Mouse (Mus musculus): ENCODE measurements at regions not wholly inside any gene's neighbourhood (a gene's known extent, or its start where the extent isn't known, plus 50 kb on each side); places are given as distances from the start of the nearest gene placed in this dataset.

- TF ChIP-seq POLR2A (IDR thresholded peaks at IDR 0.05; ENCODE audit: low read depth, low read length): no peak
- TF ChIP-seq CTCF (conservative IDR thresholded peaks at IDR 0.05; ENCODE audit: insufficient read depth, insufficient read length, low read depth, low read length): no peak
Measured at GRCm38 (mm10) chr2:55231841-55232240, 203.9 kb upstream of the Kcnj3 start.

Data from kidney, adult 2 months (tissue).